Mouse (Mus musculus) intestine, embryonic 16.5 days (tissue): Measurements from ENCODE around the gene Cfd. TPM values are rescaled to one million over a fixed set of nuclear protein-coding genes. Genes with fewer than 3 reads are reported as not detected.

Experiments
- ATAC-seq: fragments of 200-750 bp; cut with Nextera tagmentation; 2 replicates; pipeline ENCODE4 v1.8.0; 2017; ENCODE audit warnings: moderate TSS enrichment, moderate library complexity
- H3K27ac ChIP-seq: fragments of 300-500 bp; sonication (generic); 2 replicates; pipeline ENCODE4 v1.5.1; 2014; ENCODE audit warnings: mild to moderate bottlenecking, low read length
- H3K27me3 ChIP-seq: fragments of 300-500 bp; sonication (generic); replicated peaks from 2 replicates; pipeline ENCODE4 v1.6.1; 2014; ENCODE audit warnings: low read length, control low read depth, mixed read lengths; ENCODE audit not compliant: control insufficient read depth, insufficient read depth
- H3K36me3 ChIP-seq: fragments of 300-500 bp; sonication (generic); 2 replicates; pipeline ENCODE4 v1.6.1; 2014; ENCODE audit warnings: low read length, control low read depth; ENCODE audit not compliant: control insufficient read depth, insufficient read depth
- H3K4me1 ChIP-seq: fragments of 300-500 bp; sonication (generic); 2 replicates; pipeline ENCODE4 v1.6.1; 2014; ENCODE audit warnings: low read length, control low read depth, mixed read lengths; ENCODE audit not compliant: control insufficient read depth, insufficient read depth
- H3K4me2 ChIP-seq: fragments of 300-500 bp; sonication (generic); 2 replicates; pipeline ENCODE4 v1.6.1; 2014; ENCODE audit warnings: low read depth, low read length, control low read depth
- H3K4me3 ChIP-seq: fragments of 300-500 bp; sonication (generic); 2 replicates; pipeline ENCODE4 v1.5.1; 2014; ENCODE audit warnings: mild to moderate bottlenecking, low read length
- H3K9ac ChIP-seq: fragments of 300-500 bp; sonication (generic); 2 replicates; pipeline ENCODE4 v1.6.1; 2014; ENCODE audit warnings: low read depth, low read length
- H3K9me3 ChIP-seq: fragments of 300-500 bp; sonication (generic); 2 replicates; pipeline ENCODE4 v1.6.1; 2016; ENCODE audit warnings: low read length, control low read depth; ENCODE audit not compliant: control insufficient read depth
- WGBS: fragments of 180-500 bp; shearing (Covaris S2); extraction: QIAGEN DNeasy Blood & Tissue Kit; methylation state at CpG from one replicate; pipeline ENCODE4 v1.1.7; 2014; 5-methylcytosine and 5-hydroxymethylcytosine counted together
- polyA plus RNA-seq: library from polyadenylated mRNA; unstranded; fragments of >200 nt; fragmentation: Nextera tagmentation; extraction: Ambion mirVana; gene quantifications from 2 replicates; pipeline ENCODE4 v1.2.1, GENCODE M21; 2015

The Cfd gene
- polyA plus RNA-seq, 1 experiment from 2014 or later = not detected

DNA sequence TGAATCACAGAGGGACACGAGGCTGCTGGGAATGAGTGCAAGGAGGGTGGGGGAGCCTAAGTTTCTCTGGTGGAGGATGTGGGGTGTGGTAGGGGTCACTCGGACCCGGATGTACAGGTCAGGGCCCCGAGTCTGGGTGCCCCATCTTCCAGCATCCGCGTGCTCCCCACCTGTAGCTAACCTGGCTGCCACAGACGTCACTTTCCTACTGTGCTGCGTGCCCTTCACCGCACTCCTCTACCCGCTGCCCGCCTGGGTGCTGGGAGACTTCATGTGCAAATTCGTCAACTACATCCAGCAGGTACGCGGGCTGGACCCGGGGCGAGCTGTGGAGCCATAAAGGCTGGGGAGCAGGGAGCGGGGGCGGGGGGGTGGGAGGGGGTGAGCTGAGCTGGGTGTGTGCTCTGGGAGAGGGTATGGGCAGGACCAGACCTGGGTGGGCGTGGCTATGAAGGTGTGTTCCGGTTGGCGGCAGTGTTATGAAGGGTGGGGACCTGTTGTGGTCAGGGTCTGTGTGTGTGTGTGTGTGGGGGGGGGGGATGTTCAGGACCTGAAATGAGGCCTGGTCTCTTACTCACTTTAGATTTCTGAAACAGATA lies 28.7 kb downstream of the Cfd start:
- H3K27ac ChIP-seq = no peak overlapping the region
- H3K9me3 ChIP-seq = no peaks in the 10 kb centered on the region
- peaks cover 49% of the 10 kb centered on the region for H3K4me1 ChIP-seq
- peaks cover 48% of the 10 kb centered on the region for H3K27me3 ChIP-seq
- ATAC-seq = 0 out of 2 replicates have a peak, but pooled peaks have one; percentile 8
- H3K9ac ChIP-seq = no peak overlapping the region; the same call in 1 of the 2 replicates
- 5% methylated on average over 21 of the region's 21 CpGs for WGBS
- H3K4me3 ChIP-seq = peak overlapping the region; percentile 35
- H3K36me3 ChIP-seq = no peaks in the 10 kb centered on the region
- peak overlapping the region; percentile 51 for H3K4me2 ChIP-seq

DNA sequence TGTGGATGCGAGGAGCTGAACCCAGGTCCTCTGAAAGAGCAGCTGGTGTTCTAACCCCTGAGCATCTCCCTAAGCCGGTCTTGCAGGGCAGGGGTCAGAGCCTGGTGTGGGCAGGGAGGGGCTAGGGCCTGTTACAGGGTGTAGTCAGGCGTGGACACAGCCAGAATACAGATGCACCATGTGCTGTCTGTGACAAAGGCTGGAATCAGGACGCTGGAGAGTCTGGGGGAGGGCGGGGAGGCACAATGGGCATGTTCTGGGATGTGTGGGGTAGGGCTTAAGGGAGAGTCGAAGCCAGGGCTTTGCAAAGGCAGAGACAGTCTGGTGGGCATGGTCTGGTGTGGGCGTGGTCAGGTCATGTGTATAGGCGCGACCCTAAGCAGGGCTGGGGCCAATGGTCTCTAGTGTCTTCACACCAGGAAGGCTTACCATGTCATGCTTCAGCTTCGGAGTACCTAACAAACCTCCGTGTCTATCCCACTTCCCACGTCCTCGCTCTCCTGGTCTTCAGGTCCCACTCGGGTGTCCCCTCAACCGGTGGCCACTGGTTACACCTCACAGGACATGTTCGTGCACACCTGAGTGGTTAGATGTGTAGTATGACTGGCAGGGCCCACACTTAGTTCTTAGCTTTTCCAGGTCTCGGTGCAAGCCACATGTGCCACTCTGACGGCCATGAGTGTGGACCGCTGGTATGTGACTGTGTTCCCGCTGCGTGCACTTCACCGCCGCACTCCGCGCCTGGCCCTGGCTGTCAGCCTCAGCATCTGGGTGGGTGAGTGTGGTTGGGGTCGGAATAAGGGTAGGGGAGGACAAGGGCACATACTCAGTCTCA lies 29.6 kb downstream of the Cfd start:
- Histone ChIP-seq H3K27ac (no peak overlapping the region), H3K9me3 (no peaks in the 10 kb centered on the region), H3K36me3 (no peaks in the 10 kb centered on the region), H3K9ac (no peak overlapping the region), H3K4me3 (no peak overlapping the region), H3K27me3 (peaks cover 48% of the 10 kb centered on the region), H3K4me1 (peaks cover 40% of the 10 kb centered on the region), H3K4me2 (peak overlapping the region; percentile 67; the same call in 1 of the 2 replicates)
- no peak for ATAC-seq
- WGBS = 22% methylated on average over 26 of the region's 26 CpGs

DNA sequence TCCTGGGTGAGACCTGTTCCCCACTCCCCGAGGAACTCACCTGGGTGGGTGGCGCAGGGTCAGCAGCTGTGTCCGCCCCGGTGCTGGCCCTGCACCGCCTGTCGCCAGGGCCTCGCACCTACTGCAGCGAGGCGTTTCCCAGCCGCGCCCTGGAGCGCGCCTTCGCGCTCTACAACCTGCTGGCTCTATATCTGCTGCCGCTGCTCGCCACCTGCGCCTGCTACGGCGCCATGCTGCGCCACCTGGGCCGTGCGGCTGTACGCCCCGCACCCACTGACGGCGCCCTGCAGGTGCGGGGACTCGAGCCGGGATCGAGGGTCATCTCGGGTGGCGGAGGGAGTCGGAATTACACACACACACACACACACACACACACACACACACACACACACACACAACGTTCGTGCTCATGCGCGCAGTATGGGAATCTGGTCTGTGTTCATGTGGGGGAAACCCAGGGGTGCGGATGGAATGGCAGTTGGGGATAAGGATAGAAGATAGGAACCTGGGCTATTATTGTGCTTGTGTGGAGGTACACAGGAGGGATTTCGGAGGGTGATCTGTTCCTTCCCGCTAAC lies 30.4 kb downstream of the Cfd start, which contains the start of gene R3hdm4:
Gene R3hdm4, minus strand, starts transcription at position 251 of the 578 bp plus-strand sequence.
- peaks cover 48% of the 10 kb centered on the region for H3K27me3 ChIP-seq

DNA sequence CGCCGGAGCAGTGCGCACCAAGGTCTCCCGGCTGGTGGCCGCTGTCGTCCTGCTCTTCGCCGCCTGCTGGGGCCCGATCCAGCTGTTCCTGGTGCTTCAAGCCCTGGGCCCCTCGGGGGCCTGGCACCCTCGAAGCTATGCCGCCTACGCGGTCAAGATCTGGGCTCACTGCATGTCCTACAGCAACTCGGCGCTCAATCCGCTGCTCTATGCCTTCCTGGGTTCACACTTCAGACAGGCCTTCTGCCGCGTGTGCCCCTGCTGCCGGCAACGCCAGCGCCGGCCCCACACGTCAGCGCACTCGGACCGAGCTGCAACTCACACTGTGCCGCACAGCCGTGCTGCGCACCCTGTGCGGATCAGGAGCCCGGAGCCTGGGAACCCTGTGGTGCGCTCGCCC lies 30.9 kb downstream of the Cfd start:
- Histone ChIP-seq H3K36me3 (no peaks in the 10 kb centered on the region), H3K9ac (peak overlapping the region; percentile 58), H3K27me3 (peaks cover 48% of the 10 kb centered on the region), H3K4me2 (peak overlapping the region; percentile 67), H3K27ac (no peak overlapping the region), H3K9me3 (no peaks in the 10 kb centered on the region), H3K4me1 (peaks cover 40% of the 10 kb centered on the region), H3K4me3 (peak overlapping the region; percentile 37)
- 2% methylated on average over 34 of the region's 34 CpGs for WGBS
- ATAC-seq = no peak

More for the DNA sequence above, 30.4 kb downstream of the Cfd start, which contains the start of gene R3hdm4:
- Histone ChIP-seq H3K36me3 (no peaks in the 10 kb centered on the region), H3K4me2 (peak within 1 kb of the TSS; percentile 67), H3K9me3 (no peaks in the 10 kb centered on the region), H3K27ac (no peak within 1 kb of the TSS), H3K4me3 (peak within 1 kb of the TSS; percentile 37), H3K9ac (peak within 1 kb of the TSS; percentile 58), H3K4me1 (peaks cover 39% of the 10 kb centered on the region)
- 4% methylated on average over 41 of the region's 41 CpGs for WGBS
- ATAC-seq = 0 out of 2 replicates have a peak, but pooled peaks have one; percentile 14

DNA sequence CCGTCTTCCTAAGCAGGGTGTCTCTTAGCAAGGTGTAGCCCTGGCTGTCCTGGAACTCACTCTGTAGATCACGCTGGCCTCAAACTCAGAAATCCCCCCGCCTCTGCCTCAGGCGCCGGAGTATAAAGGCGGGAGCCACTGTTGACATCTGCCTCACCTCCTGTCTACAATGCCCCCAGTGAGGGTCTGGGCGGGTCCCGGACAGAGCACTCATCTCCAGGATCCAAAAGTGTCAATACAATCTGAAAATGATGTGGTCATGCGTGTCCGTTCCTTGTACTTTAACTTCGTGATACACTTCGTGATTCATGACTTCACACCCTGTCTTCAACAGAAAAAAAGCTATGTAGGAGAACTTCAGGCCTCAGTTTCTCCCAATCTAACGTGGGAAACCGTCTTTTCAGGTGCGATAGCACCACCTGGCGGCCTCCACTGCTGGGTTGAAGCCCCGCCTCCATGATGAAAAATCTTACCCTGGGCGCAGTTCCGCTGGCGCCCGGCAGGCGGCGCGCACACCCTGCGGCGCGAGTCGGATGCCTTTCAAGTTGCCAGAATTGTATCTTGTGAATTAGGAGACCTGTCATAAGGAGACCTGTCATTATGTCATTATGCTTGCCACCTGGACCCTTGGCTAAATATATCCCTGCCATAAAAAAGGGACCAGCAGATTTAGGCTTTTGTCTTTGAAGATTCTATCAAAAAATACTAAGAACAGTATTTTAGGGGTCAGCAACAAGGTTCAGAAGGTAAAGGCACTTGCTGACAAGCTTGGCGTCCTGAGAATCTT lies 34.5 kb downstream of the Cfd start:
- Histone ChIP-seq H3K4me1 (peaks cover 40% of the 10 kb centered on the region), H3K4me2 (0 out of 2 replicates have a peak overlapping the region, but pooled peaks have one; percentile 86), H3K36me3 (no peaks in the 10 kb centered on the region), H3K9ac (peak overlapping the region; percentile 100; the same call in 1 of the 2 replicates), H3K9me3 (no peaks in the 10 kb centered on the region), H3K27me3 (peaks cover 24% of the 10 kb centered on the region), H3K27ac (peak overlapping the region; percentile 90), H3K4me3 (no peak overlapping the region; the same call in 1 of the 2 replicates)
- WGBS = 14% methylated on average over 29 of the region's 29 CpGs
- ATAC-seq = no peak

DNA sequence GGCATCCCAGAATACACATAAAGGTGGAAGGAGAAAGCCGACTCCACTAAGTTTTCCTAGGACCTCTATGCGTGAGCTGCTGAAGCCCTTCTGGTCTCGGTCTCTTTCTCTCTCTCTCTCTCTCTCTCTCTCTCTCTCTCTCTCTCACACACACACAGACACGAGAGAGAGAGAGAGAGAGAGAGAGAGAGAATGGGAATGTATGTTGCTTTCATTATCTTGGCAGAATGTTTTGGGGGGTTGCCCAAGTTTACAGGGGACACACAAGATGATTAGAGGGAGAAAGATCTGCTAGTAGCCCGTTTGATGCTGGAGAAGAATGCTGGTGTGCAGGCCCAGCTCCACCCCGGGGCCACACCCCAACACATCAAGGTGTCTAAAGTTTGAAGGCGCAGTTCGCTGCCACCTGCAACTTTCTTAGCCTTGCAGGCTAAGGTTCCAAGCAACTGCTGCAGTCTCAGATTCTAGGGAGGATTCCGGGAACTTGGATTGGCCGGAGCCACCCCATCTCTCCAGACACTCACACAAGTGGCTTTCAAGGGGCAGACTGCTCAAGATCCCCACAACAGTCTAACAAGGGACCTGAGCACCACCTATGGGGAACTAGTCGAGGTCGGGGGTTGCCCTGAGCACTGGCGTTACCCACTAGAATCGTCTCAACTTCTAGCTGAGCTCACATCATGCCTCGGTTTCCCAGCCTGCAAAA lies 35.3 kb downstream of the Cfd start:
- peak; percentile 12 for ATAC-seq
- 6% methylated on average over 14 of the region's 15 CpGs for WGBS
- peaks cover 41% of the 10 kb centered on the region for H3K4me1 ChIP-seq
- H3K9me3 ChIP-seq = no peaks in the 10 kb centered on the region
- H3K36me3 ChIP-seq = peaks cover 4% of the 10 kb centered on the region; the same call in 1 of the 2 replicates
- peak overlapping the region; percentile 99 for H3K4me3 ChIP-seq
- H3K9ac ChIP-seq = peak overlapping the region; percentile 100
- peaks cover 17% of the 10 kb centered on the region for H3K27me3 ChIP-seq
- peak overlapping the region; percentile 86 for H3K4me2 ChIP-seq
- peak overlapping the region; percentile 90 for H3K27ac ChIP-seq

DNA sequence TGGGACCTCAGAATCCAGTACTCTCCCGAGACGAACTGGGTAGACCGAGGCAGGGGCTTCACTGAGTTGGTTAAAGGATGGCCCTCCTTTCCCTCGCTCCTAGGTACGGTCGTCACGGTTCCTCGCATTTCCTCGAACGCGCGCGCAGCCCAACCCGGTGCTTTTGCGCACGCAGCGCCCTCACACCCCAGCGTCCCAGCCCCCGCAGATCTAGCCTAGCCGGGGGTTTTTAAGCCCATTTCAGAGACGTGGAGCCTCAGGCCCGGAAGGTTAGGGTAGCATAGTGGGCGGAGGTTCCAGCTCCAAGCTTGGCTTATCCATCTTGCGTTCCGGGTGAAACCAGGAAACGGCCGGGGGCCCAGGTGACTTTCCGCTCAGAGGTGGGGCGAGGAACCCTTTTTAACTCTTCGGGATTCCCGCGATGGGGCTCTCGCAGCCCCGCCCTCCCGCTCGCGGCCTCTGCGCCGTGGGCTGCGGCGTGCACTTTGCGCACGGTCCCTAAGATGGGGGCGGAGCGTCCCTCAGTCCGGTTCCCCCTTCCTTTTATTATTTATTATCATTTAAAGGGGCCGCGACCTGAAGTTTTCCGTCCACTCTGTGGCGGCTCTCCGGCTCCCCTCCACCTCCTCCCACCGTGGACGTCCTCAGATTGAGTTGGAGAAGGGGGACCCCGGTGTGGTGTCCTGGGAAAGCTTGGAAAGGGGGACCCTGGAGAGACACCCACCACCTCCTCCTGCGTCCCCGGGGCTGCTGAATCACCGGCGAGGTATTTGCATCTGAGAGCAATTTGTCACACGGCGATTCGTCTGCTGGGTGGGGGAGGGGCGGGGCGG lies 36.1 kb downstream of the Cfd start, which contains the start of gene Arid3a:
Gene Arid3a, plus strand, starts transcription at position 553 of the 833 bp plus-strand sequence.
- ATAC-seq = peak; percentile 79
- H3K4me3 ChIP-seq = peak within 1 kb of the TSS; percentile 99
- H3K4me2 ChIP-seq = peak within 1 kb of the TSS; percentile 86
- under 1% methylated on average over 63 of the region's 63 CpGs for WGBS
- peaks cover 9% of the 10 kb centered on the region for H3K27me3 ChIP-seq
- peak within 1 kb of the TSS; percentile 100 for H3K9ac ChIP-seq
- H3K4me1 ChIP-seq = peaks cover 41% of the 10 kb centered on the region
- H3K36me3 ChIP-seq = peaks cover 10% of the 10 kb centered on the region; the same call in 1 of the 2 replicates
- no peaks in the 10 kb centered on the region for H3K9me3 ChIP-seq
- H3K27ac ChIP-seq = peak within 1 kb of the TSS; percentile 99
